Mouse (Mus musculus) lung, postnatal 0 days (tissue): Measurements from ENCODE around the gene Jph2.

Experiments
- CTCF ChIP-seq: IDR thresholded peaks from 2 replicates; pipeline ENCODE4 v1.5.1; 2016; ENCODE audit warnings: antibody characterized with exemption, mild to moderate bottlenecking
- EP300 ChIP-seq: IDR thresholded peaks from 2 replicates; pipeline ENCODE4 v1.6.1; 2016; ENCODE audit warnings: antibody characterized with exemption, mild to moderate bottlenecking, control low read depth

GRCm38 (mm10) chr2:163332368-163333055, 65.3 kb downstream of the Jph2 start:
- TF ChIP-seq CTCF, result no peak
- TF ChIP-seq EP300, result no peak
